Mouse (Mus musculus) liver, embryonic 16.5 days (tissue): ENCODE measurements around the gene Olfr323. TPM values are rescaled to one million over a fixed set of nuclear protein-coding genes. Genes with fewer than 3 reads are reported as not detected.

Source experiments
- ATAC-seq: fragments of 200-750 bp; cut with Nextera tagmentation; 2 replicates; pipeline ENCODE4 v1.8.0; 2017; ENCODE audit warnings: low read depth, mild to moderate bottlenecking, moderate number of reproducible peaks, moderate library complexity
- H3K27ac ChIP-seq: fragments of 300-500 bp; sonication (generic); 2 replicates; pipeline ENCODE4 v1.5.1; 2014; ENCODE audit warnings: mild to moderate bottlenecking, low read length
- H3K27me3 ChIP-seq: fragments of 300-500 bp; sonication (generic); 2 replicates; pipeline ENCODE4 v1.6.1; 2014; ENCODE audit warnings: low read depth, low read length, mixed read lengths; ENCODE audit not compliant: control insufficient read depth, insufficient read depth
- H3K36me3 ChIP-seq: fragments of 300-500 bp; sonication (generic); 2 replicates; pipeline ENCODE4 v1.6.1; 2014; ENCODE audit warnings: mild to moderate bottlenecking; ENCODE audit not compliant: control insufficient read depth, insufficient read depth
- H3K4me1 ChIP-seq: fragments of 300-500 bp; sonication (generic); 2 replicates; pipeline ENCODE4 v1.6.1; 2014; ENCODE audit warnings: low read depth, low read length, mixed read lengths; ENCODE audit not compliant: control insufficient read depth
- H3K4me2 ChIP-seq: fragments of 300-500 bp; sonication (generic); 2 replicates; pipeline ENCODE4 v1.6.1; 2014; ENCODE audit warnings: low read depth, low read length, mixed read lengths
- H3K4me3 ChIP-seq: fragments of 300-500 bp; sonication (generic); 2 replicates; pipeline ENCODE4 v1.5.1; 2014; ENCODE audit warnings: low read depth, mild to moderate bottlenecking, low read length
- H3K9ac ChIP-seq: fragments of 300-500 bp; sonication (generic); 2 replicates; pipeline ENCODE4 v1.6.1; 2014; ENCODE audit warnings: low read depth, low read length
- H3K9me3 ChIP-seq: fragments of 300-500 bp; sonication (generic); replicated peaks from 2 replicates; pipeline ENCODE4 v1.6.1; 2016; ENCODE audit warnings: low read length; ENCODE audit not compliant: control insufficient read depth
- WGBS: fragments of 180-500 bp; shearing (Covaris S2); extraction: QIAGEN DNeasy Blood & Tissue Kit; methylation state at CpG from one replicate; pipeline ENCODE4 v1.1.7; 2014; ENCODE audit not compliant: insufficient replicate concordance; 5-methylcytosine and 5-hydroxymethylcytosine counted together
- polyA plus RNA-seq: library from polyadenylated mRNA; unstranded; fragments of >200 nt; fragmentation: Nextera tagmentation; extraction: Ambion mirVana; gene quantifications from 2 replicates; pipeline ENCODE4 v1.2.1, GENCODE M21; 2015

Olfr323 gene
- polyA plus RNA-seq, 1 experiment from 2014 or later: not detected

- 63% methylated on average over 6 of the region's 6 CpGs for WGBS
- Histone ChIP-seq H3K9ac (no peak overlapping the region), H3K36me3 (no peaks in the 10 kb centered on the region), H3K4me2 (no peak overlapping the region), H3K27me3 (no peaks in the 10 kb centered on the region), H3K27ac (no peak overlapping the region), H3K9me3 (no peaks in the 10 kb centered on the region), H3K4me3 (no peak overlapping the region), H3K4me1 (no peaks in the 10 kb centered on the region)
- ATAC-seq: no peak
Observed at GRCm38 (mm10) chr11:58607030-58607429, 23.3 kb downstream of the Olfr323 start.

GRCm38 (mm10) chr11:58606177-58606919 is 24.0 kb downstream of the Olfr323 start:
- H3K4me2 ChIP-seq: no peak overlapping the region
- no peaks in the 10 kb centered on the region for H3K36me3 ChIP-seq
- no peak for ATAC-seq
- no peaks in the 10 kb centered on the region for H3K4me1 ChIP-seq
- WGBS: 58% methylated on average over 12 of the region's 12 CpGs
- no peaks in the 10 kb centered on the region for H3K27me3 ChIP-seq
- H3K9ac ChIP-seq: no peak overlapping the region
- H3K4me3 ChIP-seq: no peak overlapping the region
- no peaks in the 10 kb centered on the region for H3K9me3 ChIP-seq
- no peak overlapping the region for H3K27ac ChIP-seq

GRCm38 (mm10) chr11:58605228-58605627 is 25.1 kb downstream of the Olfr323 start:
- no peaks in the 10 kb centered on the region for H3K36me3 ChIP-seq
- no peaks in the 10 kb centered on the region for H3K27me3 ChIP-seq
- WGBS: 42% methylated on average over 3 of the region's 3 CpGs
- no peak overlapping the region for H3K27ac ChIP-seq
- no peak for ATAC-seq
- H3K9ac ChIP-seq: no peak overlapping the region
- H3K9me3 ChIP-seq: no peaks in the 10 kb centered on the region
- no peak overlapping the region for H3K4me3 ChIP-seq
- H3K4me2 ChIP-seq: no peak overlapping the region
- H3K4me1 ChIP-seq: no peaks in the 10 kb centered on the region

- Histone ChIP-seq H3K4me2 (no peak overlapping the region), H3K9ac (no peak overlapping the region), H3K27ac (no peak overlapping the region), H3K36me3 (no peaks in the 10 kb centered on the region), H3K27me3 (no peaks in the 10 kb centered on the region), H3K9me3 (no peaks in the 10 kb centered on the region), H3K4me3 (no peak overlapping the region), H3K4me1 (no peaks in the 10 kb centered on the region)
- WGBS: 34% methylated on average over 2 of the region's 2 CpGs
- ATAC-seq: 0 out of 2 replicates have a peak, but pooled peaks have one; percentile 27
Observed at GRCm38 (mm10) chr11:58604688-58605087, 25.6 kb downstream of the Olfr323 start.

- H3K4me1 ChIP-seq: no peaks in the 10 kb centered on the region
- no peak overlapping the region for H3K9ac ChIP-seq
- ATAC-seq: no peak
- H3K27ac ChIP-seq: no peak overlapping the region
- H3K36me3 ChIP-seq: no peaks in the 10 kb centered on the region
- no peaks in the 10 kb centered on the region for H3K9me3 ChIP-seq
- H3K4me3 ChIP-seq: no peak overlapping the region
- 61% methylated on average over 6 of the region's 6 CpGs for WGBS
- H3K4me2 ChIP-seq: no peak overlapping the region
- H3K27me3 ChIP-seq: no peaks in the 10 kb centered on the region
Observed at GRCm38 (mm10) chr11:58602800-58603560, 27.3 kb downstream of the Olfr323 start.

DNA sequence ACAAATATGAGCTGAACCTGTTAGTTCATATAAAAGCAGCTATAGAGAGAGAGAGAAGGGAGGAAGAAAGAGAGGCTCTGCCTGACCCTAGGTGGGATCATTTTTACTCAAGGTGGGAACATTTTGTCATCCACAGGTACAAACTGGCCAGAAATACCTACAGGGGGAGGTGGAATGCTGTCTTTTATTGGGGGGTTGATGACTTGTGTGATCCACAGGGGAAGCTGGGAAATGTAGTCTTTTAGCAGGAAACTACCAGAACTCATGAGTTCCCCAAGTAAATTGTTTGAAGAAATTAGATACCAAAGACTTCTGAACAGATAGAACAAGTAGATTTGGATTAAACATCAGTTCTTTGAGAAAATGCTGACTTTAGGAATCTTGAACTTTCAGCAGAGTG is 28.2 kb downstream of the Olfr323 start:
- H3K4me2 ChIP-seq: no peak overlapping the region
- no peak for ATAC-seq
- no peak overlapping the region for H3K27ac ChIP-seq
- H3K27me3 ChIP-seq: no peaks in the 10 kb centered on the region
- H3K36me3 ChIP-seq: no peaks in the 10 kb centered on the region
- H3K4me3 ChIP-seq: no peak overlapping the region
- H3K9ac ChIP-seq: no peak overlapping the region
- H3K4me1 ChIP-seq: no peaks in the 10 kb centered on the region
- no peaks in the 10 kb centered on the region for H3K9me3 ChIP-seq

DNA sequence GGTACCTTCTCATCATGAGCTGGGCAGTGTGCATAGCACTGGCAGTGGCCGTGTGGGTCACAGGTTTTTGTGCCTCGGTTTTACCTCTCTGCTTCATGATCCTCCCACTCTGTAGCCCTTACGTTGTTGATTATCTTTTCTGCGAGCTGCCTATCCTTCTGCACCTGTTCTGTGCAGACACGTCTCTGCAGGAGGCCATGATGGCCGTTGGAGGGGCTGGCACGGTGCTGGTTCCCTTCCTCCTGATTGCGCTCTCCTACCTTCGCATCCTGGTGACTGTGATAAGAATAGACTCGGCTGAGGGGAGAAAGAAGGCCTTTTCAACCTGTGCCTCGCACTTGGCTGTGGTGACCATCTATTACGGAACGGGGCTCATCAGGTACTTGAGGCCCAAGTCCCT is 32.5 kb downstream of the Olfr323 start:
- 59% methylated on average over 13 of the region's 13 CpGs for WGBS

DNA sequence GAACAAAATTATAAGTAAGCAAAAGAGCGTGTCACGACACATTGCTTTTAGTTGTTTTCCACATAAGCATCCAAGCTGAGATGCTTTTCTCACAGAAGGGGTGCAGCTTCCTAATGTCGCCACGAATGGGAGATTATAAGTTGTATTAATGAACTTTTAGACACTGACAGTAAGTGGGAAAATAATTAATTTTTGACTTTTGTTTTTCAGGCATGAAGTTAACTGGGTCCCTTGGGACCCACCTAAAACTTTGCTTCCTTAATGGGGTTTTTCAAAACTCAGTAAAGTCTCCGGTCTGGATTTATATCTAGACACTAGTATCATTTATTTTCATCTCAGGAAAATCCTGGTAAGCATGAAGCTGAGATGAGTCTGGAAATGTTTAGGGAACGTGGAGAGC is 35.5 kb downstream of the Olfr323 start, which contains the start of gene Olfr324:
Olfr324 (plus strand) TSS at position 301 of the 400 bp plus-strand sequence.
- WGBS: 56% methylated on average over 6 of the region's 6 CpGs
- no peak within 1 kb of the TSS for H3K27ac ChIP-seq

More for the DNA sequence above, 32.5 kb downstream of the Olfr323 start:
- no peak overlapping the region for H3K4me3 ChIP-seq
- no peak overlapping the region for H3K27ac ChIP-seq
- no peak overlapping the region for H3K9ac ChIP-seq
- no peaks in the 10 kb centered on the region for H3K4me1 ChIP-seq
- no peak for ATAC-seq
- no peak overlapping the region for H3K4me2 ChIP-seq
- no peaks in the 10 kb centered on the region for H3K36me3 ChIP-seq
- no peaks in the 10 kb centered on the region for H3K27me3 ChIP-seq
- H3K9me3 ChIP-seq: no peaks in the 10 kb centered on the region

DNA sequence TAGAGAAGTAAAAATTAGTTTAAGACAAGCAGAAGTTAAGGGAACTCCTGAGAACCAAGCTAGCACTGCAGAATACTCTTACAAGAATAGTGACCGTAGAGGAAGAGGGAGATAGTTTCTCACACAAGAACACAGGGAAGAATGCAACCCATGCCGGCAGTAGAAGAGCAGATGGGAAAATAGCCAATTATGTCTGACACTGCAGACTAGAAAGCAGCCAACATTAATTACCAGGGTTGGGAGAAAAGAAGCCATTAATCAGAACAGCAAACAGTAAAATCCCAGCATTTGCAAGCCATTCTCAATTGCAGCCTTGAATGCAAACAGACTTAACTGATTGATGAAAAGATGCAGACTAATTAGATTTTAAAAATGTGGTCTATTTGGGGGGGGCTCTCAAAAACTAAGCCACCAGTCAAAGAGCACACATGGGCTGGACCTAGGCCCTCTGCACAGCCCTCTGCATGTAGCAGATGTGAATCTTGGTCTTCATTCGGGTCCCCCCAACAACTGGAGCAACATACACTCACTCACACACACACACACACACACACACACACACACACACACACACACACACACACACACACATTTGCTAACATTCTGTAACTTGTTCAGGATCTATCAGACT is 41.6 kb downstream of the Olfr323 start:
- H3K36me3 ChIP-seq: no peaks in the 10 kb centered on the region
- no peak overlapping the region for H3K4me3 ChIP-seq
- no peaks in the 10 kb centered on the region for H3K9me3 ChIP-seq
- ATAC-seq: no peak
- no peak overlapping the region for H3K9ac ChIP-seq
- peaks cover 19% of the 10 kb centered on the region for H3K4me1 ChIP-seq
- H3K27me3 ChIP-seq: no peaks in the 10 kb centered on the region
- no peak overlapping the region; the same call in 1 of the 2 replicates for H3K27ac ChIP-seq
- no peak overlapping the region for H3K4me2 ChIP-seq
- WGBS: 49% methylated on average over 3 of the region's 3 CpGs

More for the DNA sequence above, 35.5 kb downstream of the Olfr323 start, which contains the start of gene Olfr324:
- H3K4me3 ChIP-seq: no peak within 1 kb of the TSS
- no peaks in the 10 kb centered on the region for H3K4me1 ChIP-seq
- no peak within 1 kb of the TSS for H3K9ac ChIP-seq
- no peak for ATAC-seq
- H3K9me3 ChIP-seq: no peaks in the 10 kb centered on the region
- H3K27me3 ChIP-seq: no peaks in the 10 kb centered on the region
- no peaks in the 10 kb centered on the region for H3K36me3 ChIP-seq
- no peak within 1 kb of the TSS for H3K4me2 ChIP-seq
